Mouse (Mus musculus): ENCODE results near the gene Taar9. TPM values are rescaled to one million over a fixed set of nuclear protein-coding genes. Genes with fewer than 3 reads are reported as not detected.

Gene Taar9
- polyA plus RNA-seq, 1 experiment from 2014 or later: not detected

- no peaks in the 10 kb centered on the region for H3K9me3 ChIP-seq
- H3K27me3 ChIP-seq: no peaks in the 10 kb centered on the region
- no peak overlapping the region for H3K4me3 ChIP-seq
- H3K36me3 ChIP-seq: no peaks in the 10 kb centered on the region
- 83% methylated on average over 3 of the region's 3 CpGs for WGBS
- no peak overlapping the region for H3K27ac ChIP-seq
- no peak overlapping the region for H3K9ac ChIP-seq
- no peaks in the 10 kb centered on the region for H3K4me1 ChIP-seq
- no peak for ATAC-seq (ENCODE audit: insufficient number of reproducible peaks, low FRiP score, low TSS enrichment, low read depth)
- no peak overlapping the region for H3K4me2 ChIP-seq
These were observed 50.3 kb downstream of the Taar9 start for GRCm38 (mm10) chr10:24058986-24059385.

Other genes with a start within 250 kb of the Taar9 start
- 0.60 and 0.97 TPM in 2 replicates for gene Vnn1, start 214.8 kb downstream of the Taar9 start, polyA plus RNA-seq (2015; fragmentation: Nextera tagmentation; extraction: Ambion mirVana)
- not detected in 2 replicates for gene Taar1, start 189.2 kb downstream of the Taar9 start, polyA plus RNA-seq (2015; fragmentation: Nextera tagmentation; extraction: Ambion mirVana)
- gene Taar2, start 171.0 kb downstream of the Taar9 start, polyA plus RNA-seq (2015; fragmentation: Nextera tagmentation; extraction: Ambion mirVana): not detected in 2 replicates
- gene Taar3, start 160.0 kb downstream of the Taar9 start, polyA plus RNA-seq (2015; fragmentation: Nextera tagmentation; extraction: Ambion mirVana): not detected in 2 replicates
- gene Taar4, start 149.0 kb downstream of the Taar9 start, polyA plus RNA-seq (2015; fragmentation: Nextera tagmentation; extraction: Ambion mirVana): not detected in 2 replicates
- gene Taar5, start 138.8 kb downstream of the Taar9 start, polyA plus RNA-seq (2015; fragmentation: Nextera tagmentation; extraction: Ambion mirVana): not detected in 2 replicates
- not detected in 2 replicates for gene Taar6, start 123.9 kb downstream of the Taar9 start, polyA plus RNA-seq (2015; fragmentation: Nextera tagmentation; extraction: Ambion mirVana)
- gene Taar7a, start 116.1 kb downstream of the Taar9 start, polyA plus RNA-seq (2015; fragmentation: Nextera tagmentation; extraction: Ambion mirVana): not detected in 2 replicates
- gene Taar7b, start 109.6 kb downstream of the Taar9 start, polyA plus RNA-seq (2015; fragmentation: Nextera tagmentation; extraction: Ambion mirVana): not detected in 2 replicates
- not detected in 2 replicates for gene Taar7d, start 82.3 kb downstream of the Taar9 start, polyA plus RNA-seq (2015; fragmentation: Nextera tagmentation; extraction: Ambion mirVana)
- gene Taar7e, start 71.9 kb downstream of the Taar9 start, polyA plus RNA-seq (2015; fragmentation: Nextera tagmentation; extraction: Ambion mirVana): not detected in 2 replicates
- not detected in 2 replicates for gene Taar7f, start 60.0 kb downstream of the Taar9 start, polyA plus RNA-seq (2015; fragmentation: Nextera tagmentation; extraction: Ambion mirVana)
- gene Taar8a, start 33.0 kb downstream of the Taar9 start, polyA plus RNA-seq (2015; fragmentation: Nextera tagmentation; extraction: Ambion mirVana): not detected in 2 replicates
- not detected in 2 replicates for gene Taar8b, start 17.2 kb downstream of the Taar9 start, polyA plus RNA-seq (2015; fragmentation: Nextera tagmentation; extraction: Ambion mirVana)
- not detected in 2 replicates for gene Taar8c, start 7.6 kb downstream of the Taar9 start, polyA plus RNA-seq (2015; fragmentation: Nextera tagmentation; extraction: Ambion mirVana)
- 68.7 and 70.4 TPM in 2 replicates for gene Stx7, start 39.8 kb upstream of the Taar9 start, polyA plus RNA-seq (2015; fragmentation: Nextera tagmentation; extraction: Ambion mirVana)
- 18.2 and 19.2 TPM in 2 replicates for gene Moxd1, start 114.0 kb upstream of the Taar9 start, polyA plus RNA-seq (2015; fragmentation: Nextera tagmentation; extraction: Ambion mirVana)